Mouse (Mus musculus): ENCODE data around the gene Gm21973.
A peak's percentile ranks its signal among the peaks of the same experiment; 100 is the strongest.

Gene Gm21973

GRCm38 (mm10) chr15:10325080-10325479 lies at the start of gene Gm21973:
Gene Gm21973 (plus strand): TSS chr15:10325380.
- DNase-seq (ENCODE audit: extremely low read depth, low read depth, low spot score) = no peak

DNA sequence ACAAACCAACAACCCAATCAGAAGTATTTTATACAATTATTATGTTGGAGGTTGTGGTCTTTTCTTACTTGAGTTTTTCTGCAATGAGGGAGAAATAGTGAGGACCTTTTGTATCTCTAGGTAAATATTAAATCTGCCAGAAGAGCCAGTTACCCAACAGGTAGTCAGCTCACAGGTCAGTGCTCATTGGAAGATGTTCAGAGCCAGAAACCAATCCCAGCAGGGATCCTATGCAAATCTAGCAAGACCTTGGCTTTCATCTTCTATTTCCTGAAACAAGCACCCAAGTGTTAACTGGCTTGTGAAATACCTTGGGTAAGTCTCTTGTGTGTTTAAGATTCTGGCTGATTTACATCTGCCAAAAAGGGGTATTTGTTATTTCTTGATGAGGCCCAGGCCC lies 48.8 kb upstream of the Gm21973 start:
- DNase-seq (ENCODE audit: extremely low read depth, low read depth, low spot score) = no peak

- no peak for DNase-seq (ENCODE audit: extremely low read depth, low read depth, low spot score)
Observed at GRCm38 (mm10) chr15:10277461-10277860, 47.7 kb upstream of the Gm21973 start.

DNA sequence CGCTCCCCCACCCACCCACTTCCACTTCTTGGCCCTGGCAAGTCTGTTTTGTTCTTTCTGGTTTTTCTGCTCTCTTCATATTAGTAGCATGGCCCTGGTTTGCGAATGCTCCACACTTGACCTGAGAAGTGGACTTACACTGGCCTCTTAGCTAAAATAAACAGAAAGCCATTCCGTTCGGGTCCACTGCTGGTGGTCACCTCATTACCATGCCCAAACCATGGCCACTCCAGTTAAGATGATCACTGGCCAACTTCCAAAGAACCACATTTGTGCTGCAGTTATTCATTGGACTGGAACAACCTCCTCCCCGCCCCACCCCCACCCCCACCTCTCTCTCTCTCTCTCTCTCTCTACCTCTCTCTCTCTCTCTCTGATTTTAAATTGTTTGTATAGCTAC lies 43.6 kb upstream of the Gm21973 start:
- DNase-seq (ENCODE audit: extremely low read depth, low read depth, low spot score) = no peak

GRCm38 (mm10) chr15:10283661-10284060 lies 41.5 kb upstream of the Gm21973 start:
- DNase-seq (ENCODE audit: extremely low read depth, low read depth, low spot score) = no peak

DNA sequence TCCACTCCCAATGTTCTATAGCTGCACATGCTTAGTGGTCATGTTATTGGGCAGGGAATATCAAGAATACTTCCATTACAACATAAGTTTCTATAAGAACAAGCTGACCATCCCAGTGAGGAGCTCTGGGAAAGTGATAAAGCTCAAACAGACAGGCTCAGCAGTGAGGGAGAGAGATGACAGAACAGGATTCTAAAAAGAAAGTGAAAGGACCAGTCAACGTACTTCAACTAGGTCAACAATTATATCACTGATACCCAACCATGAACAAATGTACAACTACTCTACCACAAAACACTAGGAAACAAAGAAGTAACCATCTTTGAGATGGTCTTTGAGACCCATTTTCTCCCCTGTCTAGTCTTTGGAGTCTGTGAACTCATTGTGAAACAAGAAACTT lies 28.6 kb upstream of the Gm21973 start:
- DNase-seq (ENCODE audit: extremely low read depth, low read depth, low spot score) = no peak

GRCm38 (mm10) chr15:10298058-10298457 lies 27.1 kb upstream of the Gm21973 start:
- DNase-seq (ENCODE audit: extremely low read depth, low read depth, low spot score) = no peak

- DNase-seq (ENCODE audit: extremely low read depth, low read depth, low spot score) = no peak
Observed at GRCm38 (mm10) chr15:10299467-10299866, 25.7 kb upstream of the Gm21973 start.

DNA sequence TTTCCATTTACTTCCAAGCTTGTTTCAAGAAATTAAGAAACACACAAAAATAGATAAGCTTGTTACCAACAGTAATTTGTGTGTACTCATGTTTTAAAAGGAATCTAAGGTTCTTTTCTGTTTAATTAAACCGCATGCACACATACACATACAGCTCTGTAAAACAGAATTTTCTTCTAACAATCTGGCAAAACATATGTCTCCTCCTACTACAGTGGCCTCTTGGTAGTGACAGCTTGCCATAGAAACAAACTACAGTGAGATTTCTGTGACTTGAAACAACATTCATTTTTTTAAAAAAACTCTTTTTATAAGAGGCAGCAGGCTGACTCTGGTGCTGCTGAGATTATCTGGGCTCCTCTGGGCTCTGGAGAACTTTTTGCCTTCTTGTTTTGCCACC lies 18.7 kb upstream of the Gm21973 start:
- no peak for DNase-seq (ENCODE audit: extremely low read depth, low read depth, low spot score)

- peak; percentile 76 for DNase-seq (ENCODE audit: extremely low read depth, low read depth, low spot score)
Observed at GRCm38 (mm10) chr15:10311826-10312225, 13.4 kb upstream of the Gm21973 start.

- no peak for DNase-seq (ENCODE audit: extremely low read depth, low read depth, low spot score)
Observed at GRCm38 (mm10) chr15:10313522-10314455, 11.4 kb upstream of the Gm21973 start.

- DNase-seq (ENCODE audit: extremely low read depth, low read depth, low spot score) = no peak
Observed at GRCm38 (mm10) chr15:10330626-10331025, 5.4 kb downstream of the Gm21973 start.

- DNase-seq (ENCODE audit: extremely low read depth, low read depth, low spot score) = no peak
Observed at GRCm38 (mm10) chr15:10332566-10332965, 7.4 kb downstream of the Gm21973 start.

- no peak for DNase-seq (ENCODE audit: extremely low read depth, low read depth, low spot score)
Observed at GRCm38 (mm10) chr15:10338606-10339005, 13.4 kb downstream of the Gm21973 start.

- no peak for DNase-seq (ENCODE audit: extremely low read depth, low read depth, low spot score)
Observed at GRCm38 (mm10) chr15:10347044-10347443, 21.9 kb downstream of the Gm21973 start.

- no peak for DNase-seq (ENCODE audit: extremely low read depth, low read depth, low spot score)
Observed at GRCm38 (mm10) chr15:10358039-10358948, 33.1 kb downstream of the Gm21973 start, which contains the start of gene Agxt2. Gene Agxt2 (plus strand): TSS chr15:10358532.

- no peak for DNase-seq (ENCODE audit: extremely low read depth, low read depth, low spot score)
Observed at GRCm38 (mm10) chr15:10366331-10366730, 41.2 kb downstream of the Gm21973 start.

GRCm38 (mm10) chr15:10375404-10375803 lies 50.2 kb downstream of the Gm21973 start:
- DNase-seq (ENCODE audit: extremely low read depth, low read depth, low spot score) = no peak

GRCm38 (mm10) chr15:10378338-10378959 lies 53.3 kb downstream of the Gm21973 start:
- DNase-seq (ENCODE audit: extremely low read depth, low read depth, low spot score) = no peak

DNA sequence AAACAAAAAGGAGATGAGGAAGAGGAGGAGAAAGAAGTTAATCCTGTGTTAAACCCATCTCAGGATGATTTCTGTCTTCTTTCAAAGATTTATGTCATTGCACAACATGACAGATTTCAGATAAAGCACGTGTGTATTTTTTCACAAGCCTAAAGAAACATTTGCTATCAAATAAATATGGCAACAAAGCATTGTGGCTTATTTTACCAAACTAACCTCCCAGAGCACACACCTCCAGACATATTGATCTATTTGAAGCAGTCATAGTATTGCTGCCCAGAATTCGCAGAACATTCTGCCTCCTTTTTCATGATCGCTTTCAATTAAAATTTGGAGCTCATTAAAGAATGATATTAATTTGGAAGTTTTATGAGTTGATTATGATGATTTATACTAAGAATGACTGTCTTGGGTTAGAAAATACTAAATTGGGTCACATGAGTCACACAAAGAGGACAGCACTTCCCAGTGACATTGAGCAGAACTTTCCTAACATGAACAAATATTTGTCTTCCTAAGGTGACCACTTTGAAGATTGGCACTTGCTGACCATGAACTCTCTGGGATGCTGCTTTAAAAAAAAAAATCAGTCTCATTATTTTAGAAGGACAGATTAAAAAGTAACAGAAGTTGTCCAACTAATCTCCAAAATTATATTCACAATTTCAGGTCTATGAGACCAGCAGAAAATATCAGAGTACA lies 54.7 kb downstream of the Gm21973 start:
- no peak for DNase-seq (ENCODE audit: extremely low read depth, low read depth, low spot score)

DNA sequence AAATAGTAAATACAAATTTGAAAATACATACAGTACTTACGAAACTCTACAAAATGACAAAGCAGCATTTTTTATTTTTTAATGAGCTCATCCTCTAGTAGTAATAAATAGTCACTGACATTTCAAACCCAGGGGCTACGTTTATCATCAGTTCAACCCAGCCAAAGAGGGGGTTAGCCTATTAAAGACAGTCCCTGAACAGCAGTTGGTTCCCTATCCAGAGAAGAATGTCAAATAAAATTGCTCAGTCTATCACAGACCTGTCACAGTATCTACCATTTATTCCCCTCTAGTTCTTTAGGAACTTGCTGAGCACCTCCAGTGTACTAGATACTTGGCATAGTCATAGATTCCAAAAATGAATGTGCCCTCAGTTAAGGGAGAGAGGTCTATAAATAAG lies 62.1 kb downstream of the Gm21973 start:
- DNase-seq (ENCODE audit: extremely low read depth, low read depth, low spot score) = no peak

All from fat pad, adult 2 months (tissue).